Mouse (Mus musculus) G1E-ER4 (cell line): ENCODE results near the gene Fsd1l. TPM values are rescaled to one million over a fixed set of nuclear protein-coding genes. Genes with fewer than 3 reads are reported as not detected.

ENCODE experiments used
- GATA1 ChIP-seq: IDR thresholded peaks from one replicate; pipeline ENCODE4 v1.8.0; 2012; ENCODE audit warnings: low read length, inconsistent platforms
- polyA plus RNA-seq: library from polyadenylated mRNA; stranded (reverse); fragments of >175 nt; gene quantifications from 2 replicates; pipeline ENCODE4 v1.2.3, GENCODE M21; 2012

Fsd1l gene
- polyA plus RNA-seq: not detected in 2 replicates

DNA sequence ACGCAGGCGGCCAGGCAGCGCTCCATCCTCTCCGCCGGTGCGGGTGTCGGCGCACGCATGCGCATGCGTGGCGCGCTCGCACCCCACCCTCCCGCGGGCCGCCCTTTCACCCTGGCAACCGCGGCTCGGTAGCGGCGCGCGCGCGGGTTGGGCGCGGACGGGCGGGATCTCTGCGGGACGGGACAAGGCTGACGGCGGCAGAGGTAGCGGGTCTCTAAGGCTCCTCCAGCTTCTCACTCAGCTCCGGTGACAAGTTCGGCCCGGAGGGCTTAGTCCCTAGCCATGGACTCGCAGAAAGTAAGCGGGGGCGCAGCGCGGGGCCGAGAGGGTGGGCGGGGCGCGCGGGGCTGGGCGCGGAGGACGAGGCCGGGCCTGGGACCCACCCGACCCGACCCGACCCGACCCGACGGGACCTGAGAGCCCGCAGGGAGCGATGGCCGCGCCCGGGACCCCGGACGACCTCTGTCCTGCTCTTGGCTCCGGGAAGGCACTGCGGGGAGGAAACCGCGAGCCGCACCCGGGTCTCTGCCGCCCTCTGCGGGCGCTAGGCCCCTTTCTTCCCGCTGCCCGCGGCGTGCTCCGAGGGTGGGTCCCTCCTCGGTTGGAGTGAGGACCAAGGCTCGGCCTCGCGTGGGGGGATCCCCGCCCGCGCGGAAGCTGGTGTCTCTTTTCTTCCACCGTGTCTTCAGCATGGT is at the start of gene Fsd1l:
Fsd1l (plus strand) TSS at position 156 of the 695 bp plus-strand sequence.
- TF ChIP-seq GATA1: no peak

DNA sequence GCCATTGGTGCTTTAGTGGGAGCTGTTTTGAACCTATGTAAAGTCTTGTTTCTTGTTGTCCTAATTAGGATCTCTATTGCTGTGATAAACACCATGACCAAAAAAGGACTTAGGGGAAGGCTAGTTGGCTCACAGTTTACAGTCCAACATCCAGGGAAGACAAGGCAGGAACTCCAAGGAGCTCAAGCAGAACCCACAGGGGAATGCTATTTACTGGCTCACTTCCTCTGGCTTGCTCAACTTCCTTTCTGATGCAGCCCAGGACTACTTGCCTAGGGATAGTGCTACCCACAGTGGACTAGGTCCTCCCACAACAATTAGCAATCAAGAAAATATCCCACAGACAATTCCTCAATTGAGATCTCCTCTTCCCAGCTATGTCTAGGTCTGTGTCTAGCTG is 43.6 kb upstream of the Fsd1l start:
- no peak for TF ChIP-seq GATA1

DNA sequence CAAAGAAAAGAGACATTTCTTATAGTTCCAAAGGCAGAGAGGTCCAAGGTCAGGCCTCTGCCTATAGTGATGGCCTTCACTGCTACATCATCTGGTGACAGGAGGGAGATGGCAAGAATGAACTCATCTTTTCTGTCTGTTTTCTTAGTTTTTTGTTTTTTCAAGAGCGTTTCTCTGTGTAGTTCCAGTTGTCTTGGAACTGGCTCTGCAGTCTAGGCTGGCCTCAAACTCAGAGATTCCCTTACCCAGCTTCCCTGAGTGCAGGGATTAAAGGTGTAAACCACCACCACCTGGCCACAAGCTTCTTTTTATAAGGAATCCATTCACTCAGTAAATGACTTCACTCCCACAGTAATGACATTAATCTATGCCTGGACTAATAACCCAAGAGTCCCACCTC is 42.3 kb upstream of the Fsd1l start:
- no peak for TF ChIP-seq GATA1

DNA sequence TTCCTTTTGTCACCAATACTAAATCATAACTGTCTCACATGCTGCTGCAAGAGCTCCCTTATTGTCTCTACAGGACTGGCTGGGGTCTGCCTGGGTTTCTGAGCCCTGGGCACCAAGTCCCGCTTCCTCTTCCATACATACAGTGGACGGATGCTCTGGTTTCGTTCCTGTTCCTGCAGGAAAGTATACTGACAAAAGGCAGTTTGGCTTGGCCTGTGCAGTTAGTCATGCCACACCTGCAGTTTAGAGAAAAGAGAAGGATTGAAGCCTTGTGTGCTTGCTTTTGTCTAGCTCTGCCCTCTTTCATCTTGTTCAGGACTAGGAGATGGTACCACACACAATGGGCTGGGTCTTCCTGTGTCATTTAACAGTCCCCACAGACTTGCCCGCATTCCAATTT is 41.8 kb upstream of the Fsd1l start:
- TF ChIP-seq GATA1: no peak

GRCm38 (mm10) chr4:53590163-53590562 is 41.1 kb upstream of the Fsd1l start:
- TF ChIP-seq GATA1: no peak

GRCm38 (mm10) chr4:53590691-53591447 is 40.4 kb upstream of the Fsd1l start:
- no peak for TF ChIP-seq GATA1

GRCm38 (mm10) chr4:53591536-53591935 is 39.7 kb upstream of the Fsd1l start:
- no peak for TF ChIP-seq GATA1

GRCm38 (mm10) chr4:53591941-53592340 is 39.3 kb upstream of the Fsd1l start:
- no peak for TF ChIP-seq GATA1

- no peak for TF ChIP-seq GATA1
Observed at GRCm38 (mm10) chr4:53592386-53592785, 38.9 kb upstream of the Fsd1l start.

DNA sequence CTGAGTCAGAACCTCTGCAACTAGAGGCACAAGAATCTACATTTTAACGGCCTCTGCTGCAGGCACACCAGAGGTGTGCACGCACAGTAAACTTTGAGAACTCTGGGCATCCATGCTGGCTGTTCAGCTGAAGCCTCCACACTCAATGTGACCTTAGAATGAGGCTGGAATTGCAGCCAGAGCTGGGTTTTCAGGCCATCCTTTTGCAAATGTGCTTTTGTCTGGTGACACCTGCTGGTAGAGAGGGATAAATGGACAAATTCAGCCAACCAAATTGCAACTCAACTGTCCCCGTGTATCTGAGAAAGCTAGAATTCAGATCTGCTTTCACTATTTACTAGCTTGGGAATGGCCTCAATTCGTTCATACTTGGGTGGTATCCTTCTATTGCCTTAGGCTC is 37.1 kb upstream of the Fsd1l start:
- TF ChIP-seq GATA1: no peak

DNA sequence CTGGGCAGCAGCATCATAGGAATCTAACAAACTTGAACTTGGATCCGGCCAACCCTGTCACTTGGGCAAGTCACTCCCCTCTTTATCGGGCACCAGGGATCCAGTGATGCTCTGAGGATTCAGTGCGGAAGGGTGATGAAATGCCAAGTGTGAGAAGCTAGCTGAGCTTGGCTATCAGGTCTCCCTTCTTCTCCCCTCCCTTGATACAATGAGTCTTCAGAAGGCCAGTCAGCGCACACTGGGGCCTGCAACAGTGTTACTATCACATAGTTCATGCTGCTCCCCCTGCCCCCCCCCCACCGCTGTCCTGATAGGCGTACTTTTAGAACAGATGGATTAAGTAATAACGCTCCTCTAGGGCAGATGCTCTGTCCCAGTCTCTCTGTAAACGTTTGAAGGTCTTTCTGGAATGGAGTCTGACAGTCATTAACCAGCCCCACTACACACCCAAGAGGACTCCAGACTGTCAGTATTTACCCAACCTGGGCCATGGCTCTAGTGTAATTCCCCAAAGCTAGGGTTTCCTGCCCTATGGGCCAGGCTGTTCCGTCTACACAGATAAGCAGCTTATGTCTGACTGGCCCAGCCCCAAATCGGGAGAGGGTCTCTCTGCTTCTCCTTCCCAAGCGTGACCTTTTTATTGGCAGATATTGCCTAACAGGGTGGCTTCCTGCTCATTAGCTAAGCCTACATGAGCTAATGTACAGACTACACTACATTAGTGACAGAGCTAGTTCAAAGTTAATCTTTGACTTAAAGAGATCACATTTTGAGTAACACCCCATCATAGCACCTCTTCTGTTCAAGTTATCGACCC is 35.8 kb upstream of the Fsd1l start:
- TF ChIP-seq GATA1: no peak

- TF ChIP-seq GATA1: no peak
Observed at GRCm38 (mm10) chr4:53596063-53596895, 35.0 kb upstream of the Fsd1l start.

GRCm38 (mm10) chr4:53600462-53600861 is 30.8 kb upstream of the Fsd1l start:
- no peak for TF ChIP-seq GATA1

DNA sequence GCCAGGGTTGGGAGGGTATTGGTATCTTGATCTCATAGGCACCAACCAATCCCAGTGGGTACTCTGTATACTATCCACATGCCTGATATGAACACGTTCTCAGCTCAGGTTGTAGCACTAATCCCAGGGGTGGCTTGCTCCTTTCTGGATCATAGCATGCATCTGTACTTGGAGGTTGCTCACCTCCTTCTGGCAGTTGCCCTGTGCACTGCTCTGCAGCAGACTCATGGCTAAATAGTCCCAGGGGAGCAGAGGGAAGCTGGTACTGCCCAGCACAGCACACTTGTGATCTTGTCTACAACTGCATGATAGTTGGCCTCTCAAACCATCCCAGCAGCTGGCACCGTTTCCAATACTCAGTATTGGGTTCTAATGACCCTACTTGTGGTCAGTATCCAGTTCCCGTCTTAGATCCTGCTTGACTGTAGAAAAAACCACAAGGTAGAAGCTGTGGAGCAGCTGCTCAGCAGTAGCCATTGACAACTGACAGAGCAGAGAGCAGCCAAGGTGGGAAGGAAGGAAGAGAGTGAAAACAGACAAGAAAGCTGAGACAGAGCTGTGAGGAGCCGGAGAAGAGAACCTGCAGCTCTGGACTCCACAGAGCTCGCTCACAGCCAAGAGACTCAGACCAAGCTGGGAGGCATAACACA is 16.6 kb upstream of the Fsd1l start:
- TF ChIP-seq GATA1: no peak

- no peak for TF ChIP-seq GATA1
Observed at GRCm38 (mm10) chr4:53617968-53618367, 13.3 kb upstream of the Fsd1l start.
